Mouse (Mus musculus): Measurements from ENCODE around the gene Ercc2.

DNA sequence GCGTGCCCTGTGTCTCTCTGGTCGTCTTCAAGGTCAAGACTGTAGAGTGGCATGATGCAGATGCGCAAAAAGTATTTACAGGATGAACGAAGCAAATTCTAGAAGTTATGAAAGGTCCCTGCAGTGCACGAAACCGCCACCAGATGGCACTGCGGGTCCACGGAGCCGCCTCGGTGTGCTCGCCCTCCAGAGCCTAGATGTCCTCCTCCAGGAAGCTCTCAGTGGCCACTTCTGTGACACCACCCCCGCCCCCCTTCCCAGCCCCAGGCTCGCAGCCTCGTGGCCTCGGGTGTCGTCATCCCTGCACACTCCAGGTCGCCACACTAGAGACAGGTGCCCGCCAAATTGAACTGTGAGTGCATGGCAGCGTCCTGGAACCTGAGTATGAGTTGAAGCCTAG lies 23.6 kb downstream of the Ercc2 start:
- TF ChIP-seq CTCF (IDR thresholded peaks at IDR 0.05; ENCODE audit: borderline replicate concordance, control insufficient read depth, extremely low read depth, insufficient read depth, low read length, poor library complexity), result peak; percentile 86
- no peak for TF ChIP-seq POLR2A (IDR thresholded peaks at IDR 0.05; ENCODE audit: control insufficient read depth, extremely low read depth, insufficient read depth, low read length, poor library complexity)
